Mouse (Mus musculus): ENCODE measurements around the gene Sh2b3. TPM values are rescaled to one million over a fixed set of nuclear protein-coding genes. Genes with fewer than 3 reads are reported as not detected.

The Sh2b3 gene
- polyA plus RNA-seq, 1 experiment from 2014 or later, result 12.5 TPM

DNA sequence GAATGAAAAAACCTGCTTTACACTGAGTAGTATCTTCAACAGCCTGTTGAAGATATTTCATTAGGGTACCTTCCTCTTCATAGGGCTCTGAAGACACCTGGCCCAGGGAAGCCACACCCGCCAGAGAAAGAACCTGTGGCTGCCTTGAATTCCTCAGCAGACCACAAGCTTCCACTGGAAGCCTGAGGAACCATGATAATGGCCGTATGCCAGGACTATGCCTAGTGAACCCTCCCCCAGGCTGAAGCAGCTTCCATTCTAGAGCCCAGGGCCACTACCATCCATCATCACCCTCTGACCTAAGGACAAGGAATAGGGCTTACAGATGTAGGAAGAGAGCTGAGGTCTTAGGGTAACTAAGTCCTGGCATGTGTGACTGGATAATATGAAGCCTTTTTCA lies 17.3 kb downstream of the Sh2b3 start:
- Histone ChIP-seq H3K4me2 (replicated peaks) (no peak overlapping the region), H3K36me3 (peaks cover 86% of the 10 kb centered on the region), H3K4me1 (peaks cover 17% of the 10 kb centered on the region), H3K4me3 (no peak overlapping the region), H3K27me3 (no peaks in the 10 kb centered on the region), H3K27ac (no peak overlapping the region), H3K9me3 (no peaks in the 10 kb centered on the region), H3K9ac (no peak overlapping the region)
- 82% methylated on average over 2 of the region's 2 CpGs for WGBS
- no peak for ATAC-seq (ENCODE audit: low FRiP score, low read depth)

DNA sequence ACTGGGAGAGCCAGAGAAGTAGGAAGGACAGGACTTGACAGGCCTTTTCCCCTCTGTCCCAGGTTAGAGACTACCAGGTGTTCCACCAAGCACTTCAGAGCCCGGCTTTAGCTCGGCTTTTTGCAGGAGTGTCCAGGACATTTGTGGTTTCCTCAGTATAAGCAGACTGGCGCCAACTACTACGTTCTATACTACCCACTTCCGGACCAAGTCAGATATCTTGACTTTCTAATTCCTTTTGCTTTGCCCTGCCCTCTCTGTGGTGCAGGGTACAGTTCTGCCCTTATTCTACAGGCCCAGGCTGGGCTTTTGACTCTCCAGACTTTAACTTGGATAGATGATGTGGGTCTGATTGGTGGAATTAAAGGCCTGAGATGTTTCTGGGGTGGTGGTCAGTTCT lies 17.9 kb downstream of the Sh2b3 start:
- H3K9ac ChIP-seq, result no peak overlapping the region
- WGBS, result 88% methylated on average over 5 of the region's 5 CpGs
- peaks cover 17% of the 10 kb centered on the region for H3K4me1 ChIP-seq
- no peaks in the 10 kb centered on the region for H3K27me3 ChIP-seq
- no peak overlapping the region for H3K27ac ChIP-seq
- peaks cover 83% of the 10 kb centered on the region for H3K36me3 ChIP-seq
- no peak overlapping the region for H3K4me2 ChIP-seq (replicated peaks)
- ATAC-seq (ENCODE audit: low FRiP score, low read depth), result no peak
- no peak overlapping the region for H3K4me3 ChIP-seq
- no peaks in the 10 kb centered on the region for H3K9me3 ChIP-seq

DNA sequence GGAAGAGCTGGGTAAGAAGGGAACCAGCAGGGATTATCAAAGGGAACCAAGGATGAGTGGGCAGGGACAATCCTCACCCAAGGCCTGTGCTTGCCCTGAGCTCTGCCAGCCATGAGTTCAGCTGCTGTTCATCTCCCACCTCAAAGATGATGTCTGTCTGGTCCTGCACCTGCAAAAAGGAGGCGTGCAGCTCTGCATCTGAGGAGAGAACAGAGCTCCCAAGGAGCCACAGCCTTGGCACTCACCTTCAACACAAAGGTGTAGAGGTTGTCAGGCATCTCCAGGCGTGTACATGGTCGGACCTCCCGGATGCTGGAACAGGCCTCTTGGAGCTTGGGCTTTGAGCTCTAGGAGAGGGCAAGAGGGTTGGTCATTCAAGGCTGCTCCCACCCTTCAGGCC lies 18.6 kb downstream of the Sh2b3 start:
- H3K4me3 ChIP-seq, result no peak overlapping the region
- H3K9ac ChIP-seq, result no peak overlapping the region
- no peak for ATAC-seq (ENCODE audit: low FRiP score, low read depth)
- H3K4me1 ChIP-seq, result peaks cover 14% of the 10 kb centered on the region
- WGBS, result 93% methylated on average over 4 of the region's 4 CpGs
- no peak overlapping the region for H3K4me2 ChIP-seq (replicated peaks)
- H3K36me3 ChIP-seq, result peaks cover 85% of the 10 kb centered on the region
- no peaks in the 10 kb centered on the region for H3K27me3 ChIP-seq
- no peak overlapping the region for H3K27ac ChIP-seq
- H3K9me3 ChIP-seq, result no peaks in the 10 kb centered on the region

DNA sequence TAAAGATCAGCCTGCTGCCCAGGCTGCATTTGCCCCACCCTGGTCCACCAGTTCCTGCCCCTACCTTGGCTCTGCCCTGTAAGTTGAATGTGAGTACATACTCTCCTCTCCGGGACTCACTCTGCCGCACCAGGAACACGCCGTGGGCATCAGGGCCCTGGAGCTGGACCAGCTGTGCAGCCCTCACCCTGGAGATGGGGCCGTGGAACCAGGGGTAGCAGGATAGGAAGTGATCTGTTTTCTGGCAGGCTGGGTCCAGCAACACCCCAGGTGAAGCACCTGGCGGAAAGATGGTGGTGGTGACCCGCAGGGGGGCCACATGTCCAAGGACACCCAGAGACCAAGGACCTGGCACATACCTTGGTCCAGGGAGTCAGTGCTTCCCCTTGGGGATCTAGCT lies 19.0 kb downstream of the Sh2b3 start:
- Histone ChIP-seq H3K27me3 (no peaks in the 10 kb centered on the region), H3K9me3 (no peaks in the 10 kb centered on the region), H3K27ac (no peak overlapping the region), H3K4me2 (replicated peaks) (no peak overlapping the region), H3K9ac (no peak overlapping the region), H3K4me1 (peaks cover 9% of the 10 kb centered on the region), H3K4me3 (no peak overlapping the region), H3K36me3 (peaks cover 87% of the 10 kb centered on the region)
- 97% methylated on average over 7 of the region's 7 CpGs for WGBS
- no peak for ATAC-seq (ENCODE audit: low FRiP score, low read depth)

DNA sequence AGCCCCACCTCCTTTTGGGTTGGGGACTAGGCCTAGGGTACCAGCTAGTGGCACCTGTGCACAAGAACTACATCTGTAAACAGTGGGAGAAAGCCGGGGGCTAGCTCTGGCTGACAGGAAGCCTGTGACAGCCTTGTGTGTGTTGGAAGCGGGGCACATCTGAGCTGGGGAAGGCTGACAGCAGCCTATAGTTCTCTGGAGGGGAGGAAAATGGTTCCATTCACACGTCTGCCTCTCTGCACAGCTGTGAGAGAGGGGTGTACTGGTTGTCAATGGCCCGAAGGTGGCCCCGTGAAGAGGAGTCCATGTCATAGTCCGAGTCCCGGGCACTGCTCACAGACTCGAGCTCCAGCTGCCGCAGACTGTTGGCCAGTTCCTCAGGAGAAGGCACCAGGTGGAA lies 19.9 kb downstream of the Sh2b3 start:
- peaks cover under 1% of the 10 kb centered on the region; the same call in 1 of the 2 replicates for H3K4me1 ChIP-seq
- no peak overlapping the region for H3K9ac ChIP-seq
- WGBS, result 90% methylated on average over 9 of the region's 9 CpGs
- H3K27ac ChIP-seq, result no peak overlapping the region
- ATAC-seq (ENCODE audit: low FRiP score, low read depth), result no peak
- no peaks in the 10 kb centered on the region for H3K27me3 ChIP-seq
- no peaks in the 10 kb centered on the region for H3K9me3 ChIP-seq
- no peak overlapping the region for H3K4me3 ChIP-seq
- H3K36me3 ChIP-seq, result peaks cover 88% of the 10 kb centered on the region
- H3K4me2 ChIP-seq (replicated peaks), result no peak overlapping the region

DNA sequence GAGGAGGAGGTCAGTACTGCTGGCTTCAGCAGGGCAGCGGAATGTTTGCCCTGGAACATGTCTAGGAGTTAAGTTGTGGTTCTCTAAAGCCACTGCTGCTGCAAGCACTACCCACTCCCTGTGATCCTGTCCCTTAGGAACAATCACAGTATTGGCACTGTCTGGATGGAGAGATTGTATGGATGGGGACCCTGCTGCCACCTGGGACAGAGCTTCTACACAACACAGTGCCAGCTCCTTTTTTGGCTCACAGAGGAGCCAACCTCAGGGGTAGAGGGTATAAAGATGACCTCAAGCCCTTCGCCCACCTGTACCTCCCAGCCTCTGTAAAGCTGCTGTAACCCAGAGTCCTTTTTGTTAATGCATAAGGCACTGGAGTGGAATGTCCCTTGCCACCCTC lies 20.8 kb downstream of the Sh2b3 start:
- 94% methylated on average over 2 of the region's 2 CpGs for WGBS
- H3K4me3 ChIP-seq, result no peak overlapping the region
- peaks cover 96% of the 10 kb centered on the region for H3K36me3 ChIP-seq
- H3K27ac ChIP-seq, result no peak overlapping the region
- H3K9me3 ChIP-seq, result no peaks in the 10 kb centered on the region
- no peak overlapping the region for H3K9ac ChIP-seq
- H3K4me2 ChIP-seq (replicated peaks), result no peak overlapping the region
- ATAC-seq (ENCODE audit: low FRiP score, low read depth), result no peak
- no peaks in the 10 kb centered on the region for H3K4me1 ChIP-seq
- no peaks in the 10 kb centered on the region for H3K27me3 ChIP-seq

DNA sequence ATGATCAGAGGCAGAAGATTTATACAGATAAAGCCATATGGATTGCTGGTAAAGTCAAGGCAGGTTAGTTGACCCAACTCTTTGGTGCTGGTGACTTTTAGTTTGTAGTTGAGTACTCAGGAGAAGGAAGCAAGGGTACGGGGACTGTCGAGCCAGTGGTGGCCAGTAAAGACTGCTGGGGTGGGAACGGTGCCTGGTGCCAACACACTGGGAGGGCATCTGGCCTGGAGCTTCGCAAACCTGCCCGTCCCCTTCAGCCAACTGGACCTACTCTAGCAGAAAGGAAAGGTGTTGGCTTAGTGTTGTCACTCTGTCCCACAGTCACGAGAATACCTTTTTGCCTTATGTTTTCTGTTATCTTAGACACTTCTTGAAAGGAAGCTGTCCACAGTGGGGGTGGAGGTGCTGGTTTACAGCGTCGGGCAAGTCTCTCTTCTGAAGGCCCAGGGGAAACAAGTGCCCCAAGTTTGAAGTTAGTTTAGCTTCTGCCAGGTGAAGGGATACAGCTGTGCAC lies 21.5 kb downstream of the Sh2b3 start:
- no peak overlapping the region for H3K4me2 ChIP-seq (replicated peaks)
- peaks cover 96% of the 10 kb centered on the region for H3K36me3 ChIP-seq
- H3K27me3 ChIP-seq, result no peaks in the 10 kb centered on the region
- H3K4me1 ChIP-seq, result no peaks in the 10 kb centered on the region
- H3K27ac ChIP-seq, result no peak overlapping the region
- no peak overlapping the region for H3K4me3 ChIP-seq
- WGBS, result 90% methylated on average over 8 of the region's 8 CpGs
- H3K9me3 ChIP-seq, result no peaks in the 10 kb centered on the region
- no peak for ATAC-seq (ENCODE audit: low FRiP score, low read depth)
- no peak overlapping the region for H3K9ac ChIP-seq

DNA sequence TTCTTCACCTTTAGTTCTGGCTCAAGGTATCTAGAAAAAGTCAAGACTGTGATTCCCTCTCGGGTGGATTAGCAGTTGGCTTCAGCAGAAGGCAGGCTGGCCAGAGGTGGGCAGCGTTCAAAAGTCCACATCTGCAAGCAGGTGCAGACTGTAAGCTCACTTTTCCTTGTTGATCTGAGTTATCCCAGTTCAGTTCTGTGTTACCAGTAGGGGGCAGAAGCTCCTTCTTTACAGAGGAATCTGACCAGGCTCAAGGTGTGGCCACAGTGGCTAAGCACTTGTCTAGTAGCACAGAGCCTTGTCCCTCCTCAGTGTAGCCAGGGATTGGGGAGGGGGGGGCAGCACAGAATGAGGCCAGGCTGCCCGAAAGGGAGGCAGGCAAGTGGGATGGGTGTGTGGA lies 22.4 kb downstream of the Sh2b3 start:
- no peak overlapping the region for H3K9ac ChIP-seq
- peaks cover 96% of the 10 kb centered on the region for H3K36me3 ChIP-seq
- H3K27me3 ChIP-seq, result no peaks in the 10 kb centered on the region
- no peaks in the 10 kb centered on the region for H3K4me1 ChIP-seq
- H3K4me3 ChIP-seq, result no peak overlapping the region
- ATAC-seq (ENCODE audit: low FRiP score, low read depth), result peak; percentile 45; the same call in 1 of the 2 replicates
- H3K27ac ChIP-seq, result no peak overlapping the region
- WGBS, result 57% methylated on average over 3 of the region's 3 CpGs
- H3K4me2 ChIP-seq (replicated peaks), result no peak overlapping the region
- H3K9me3 ChIP-seq, result no peaks in the 10 kb centered on the region

DNA sequence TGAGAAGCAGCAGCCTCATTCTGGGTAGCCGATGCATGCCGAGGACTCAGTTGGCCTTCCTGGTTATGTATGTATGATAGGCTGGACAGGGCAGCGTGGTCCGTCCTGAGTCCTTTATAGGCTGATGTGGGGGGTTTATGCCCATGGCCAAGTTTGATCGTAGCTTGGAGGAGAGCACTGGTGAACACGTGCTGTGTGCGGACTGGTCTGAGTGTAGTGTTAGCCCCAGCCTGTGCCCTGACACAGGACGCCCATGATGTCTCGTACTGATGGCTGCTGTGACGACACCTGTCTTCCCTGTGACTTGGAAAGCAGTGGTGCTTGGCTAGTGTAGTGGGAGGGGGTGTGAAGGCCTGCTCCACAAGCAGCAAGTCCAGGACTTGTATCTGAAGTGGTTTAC lies 23.7 kb downstream of the Sh2b3 start:
- 94% methylated on average over 10 of the region's 10 CpGs for WGBS
- peak overlapping the region; percentile 52; the same call in 1 of the 2 replicates for H3K27ac ChIP-seq
- no peak overlapping the region for H3K4me2 ChIP-seq (replicated peaks)
- H3K27me3 ChIP-seq, result no peaks in the 10 kb centered on the region
- no peaks in the 10 kb centered on the region for H3K9me3 ChIP-seq
- H3K4me1 ChIP-seq, result no peaks in the 10 kb centered on the region
- no peak overlapping the region for H3K9ac ChIP-seq
- H3K4me3 ChIP-seq, result no peak overlapping the region
- ATAC-seq (ENCODE audit: low FRiP score, low read depth), result no peak
- H3K36me3 ChIP-seq, result peaks cover 88% of the 10 kb centered on the region

DNA sequence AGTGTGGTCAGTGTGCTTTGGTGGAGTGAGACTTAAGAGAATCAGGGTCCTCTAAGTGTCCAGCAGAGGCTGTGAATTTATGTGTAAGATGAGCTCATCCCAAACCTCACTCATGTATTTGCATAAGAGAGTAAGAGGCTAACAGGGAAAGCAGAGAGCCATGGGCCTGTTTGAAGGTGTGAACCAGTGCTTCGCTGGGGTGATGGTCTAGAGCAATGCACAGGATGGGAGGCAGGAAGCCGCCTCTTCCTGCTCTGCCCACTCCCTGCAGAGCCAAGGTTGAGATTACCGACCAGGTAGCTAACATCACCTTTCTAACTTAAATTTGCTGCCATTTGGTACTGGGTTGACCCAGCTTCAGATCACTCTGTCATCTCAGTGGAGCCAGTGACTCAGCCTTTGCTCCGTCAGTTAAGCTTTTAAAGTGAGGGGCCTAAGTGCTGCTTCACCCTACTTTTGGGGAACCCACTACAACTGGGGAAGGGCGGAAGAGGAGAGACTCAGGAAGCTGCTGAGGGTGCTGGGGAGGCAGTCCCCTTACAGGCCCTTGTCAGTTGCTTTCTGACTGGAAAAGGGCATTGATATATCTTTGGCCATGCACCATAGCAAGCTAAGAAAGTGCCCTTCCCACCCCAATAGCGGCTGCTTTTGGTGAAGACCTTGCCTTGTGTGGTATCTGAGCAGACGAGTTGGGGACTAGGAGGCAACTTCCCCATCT lies 24.8 kb downstream of the Sh2b3 start:
- no peak for ATAC-seq (ENCODE audit: low FRiP score, low read depth)
- Histone ChIP-seq H3K36me3 (peaks cover 86% of the 10 kb centered on the region), H3K27ac (no peak overlapping the region; the same call in 1 of the 2 replicates), H3K4me1 (no peaks in the 10 kb centered on the region), H3K4me2 (replicated peaks) (no peak overlapping the region), H3K4me3 (no peak overlapping the region), H3K27me3 (no peaks in the 10 kb centered on the region), H3K9me3 (no peaks in the 10 kb centered on the region), H3K9ac (no peak overlapping the region)
- 84% methylated on average over 7 of the region's 7 CpGs for WGBS

DNA sequence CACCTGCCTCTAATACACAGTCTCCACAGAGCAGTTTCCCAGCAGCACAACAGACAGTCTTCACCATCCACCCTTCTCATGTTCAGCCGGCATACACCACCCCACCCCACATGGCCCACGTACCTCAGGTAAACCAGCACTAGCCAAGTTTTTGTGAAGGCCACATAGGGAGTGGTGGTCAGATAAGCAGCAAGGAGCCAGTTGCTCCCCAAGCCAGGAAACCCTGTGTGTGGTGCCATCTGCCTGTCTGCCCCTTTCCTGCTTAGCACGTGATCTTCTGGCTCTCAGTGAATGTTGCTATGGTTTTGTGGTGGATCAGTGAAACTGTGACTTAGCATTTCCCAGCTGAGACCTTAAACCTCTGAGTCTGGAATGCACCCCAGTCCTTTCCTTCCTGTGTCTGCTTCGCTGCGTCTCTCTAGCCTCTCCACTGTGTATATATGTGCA lies 25.9 kb downstream of the Sh2b3 start:
- Histone ChIP-seq H3K9me3 (no peaks in the 10 kb centered on the region), H3K4me3 (no peak overlapping the region), H3K27me3 (no peaks in the 10 kb centered on the region), H3K27ac (no peak overlapping the region; the same call in 1 of the 2 replicates), H3K36me3 (peaks cover 80% of the 10 kb centered on the region), H3K9ac (no peak overlapping the region), H3K4me1 (no peaks in the 10 kb centered on the region), H3K4me2 (replicated peaks) (no peak overlapping the region)
- ATAC-seq (ENCODE audit: low FRiP score, low read depth), result no peak
- WGBS, result 88% methylated on average over 5 of the region's 5 CpGs

DNA sequence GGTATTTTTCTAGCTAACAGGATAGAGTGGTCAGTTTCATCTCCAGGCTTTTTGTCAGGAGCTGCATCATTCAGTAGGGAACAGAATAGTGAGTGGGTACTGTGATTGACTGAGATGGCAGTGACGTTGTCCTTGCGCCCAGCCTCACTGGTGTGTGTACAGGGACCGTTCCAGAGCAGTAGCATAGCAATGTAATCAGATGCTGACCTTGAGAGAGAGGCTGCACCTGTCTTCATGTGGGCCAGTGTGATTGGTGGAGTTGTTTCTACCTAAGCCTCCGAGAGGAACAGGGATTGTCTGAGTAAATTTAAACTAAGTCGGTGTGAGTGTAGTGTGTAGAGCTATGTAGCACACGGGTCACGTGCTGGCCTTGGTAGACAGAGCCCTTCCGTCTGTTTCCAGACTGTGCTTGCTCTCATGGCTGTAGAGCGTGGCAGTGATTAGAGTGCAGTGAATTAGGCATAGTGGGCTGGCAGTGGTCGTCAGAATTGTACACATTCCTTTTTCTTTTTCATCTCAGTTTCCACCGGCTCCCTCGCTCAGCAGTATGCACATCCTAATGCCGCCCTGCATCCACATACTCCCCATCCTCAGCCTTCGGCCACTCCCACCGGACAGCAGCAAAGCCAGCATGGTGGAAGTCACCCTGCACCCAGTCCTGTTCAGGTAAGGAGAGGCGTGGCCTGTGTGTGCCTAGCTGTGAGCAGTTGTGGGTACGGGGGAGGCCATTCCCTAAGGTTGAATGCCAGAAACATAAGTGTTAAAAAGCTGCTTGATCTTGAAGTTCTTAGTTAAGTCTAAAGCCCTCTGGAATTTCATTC lies 26.9 kb downstream of the Sh2b3 start:
- no peak for ATAC-seq (ENCODE audit: low FRiP score, low read depth)
- Histone ChIP-seq H3K4me2 (replicated peaks) (no peak overlapping the region), H3K4me1 (no peaks in the 10 kb centered on the region), H3K9ac (no peak overlapping the region), H3K9me3 (no peaks in the 10 kb centered on the region), H3K4me3 (no peak overlapping the region), H3K36me3 (peaks cover 77% of the 10 kb centered on the region), H3K27me3 (no peaks in the 10 kb centered on the region), H3K27ac (no peak overlapping the region)
- WGBS, result 88% methylated on average over 17 of the region's 17 CpGs

Measured in limb, embryonic 13.5 days (tissue).